Comparison of ENCODE assay signal across 14 mouse cellular contexts in genomic region chr12:104584408-104584807, GRCm38 (mm10).
DNase-seq lines count a peak whose midpoint lies in the region; ATAC-seq and TF ChIP-seq lines count a peak whose summit lies in the region.
"Had no signal": no experiment of that assay in that cellular context is flagged by ENCODE, and none has a peak within 500 bp of the region (broad histone marks: within the 10 kb centered on the region; RNA-seq: fewer than 3 reads in every experiment).

No protein-coding gene starts in this region.

- H3K36me3 ChIP-seq in heart, embryonic 15.5 days: no peaks in the 10 kb centered on the region
- no peaks in the 10 kb centered on the region for H3K36me3 ChIP-seq in lung, postnatal 0 days (ENCODE audit: insufficient read depth, low read length)
- H3K36me3 ChIP-seq in hindbrain, embryonic 16.5 days (ENCODE audit: control insufficient read depth, insufficient read depth, low read length): no peaks in the 10 kb centered on the region
- no peaks in the 10 kb centered on the region for H3K36me3 ChIP-seq in stomach, embryonic 14.5 days (ENCODE audit: control insufficient read depth, insufficient read depth, low read length)
- H3K36me3 ChIP-seq: neural tube, embryonic 12.5 days had no signal

- TF ChIP-seq CTCF in lung, postnatal 0 days (IDR thresholded peaks at IDR 0.05): no peak

- no peaks in the 10 kb centered on the region for H3K9me3 ChIP-seq in heart, embryonic 15.5 days (replicated peaks)
- H3K9me3 ChIP-seq in lung, postnatal 0 days (ENCODE audit: low read length): no peaks in the 10 kb centered on the region
- no peaks in the 10 kb centered on the region for H3K9me3 ChIP-seq in hindbrain, embryonic 16.5 days (ENCODE audit: control insufficient read depth, low read length)
- H3K9me3 ChIP-seq in stomach, embryonic 14.5 days (ENCODE audit: control insufficient read depth, low read depth, low read length): no peaks in the 10 kb centered on the region
- H3K9me3 ChIP-seq: neural tube, embryonic 12.5 days had no signal

- no peak for DNase-seq in heart, postnatal 25 days (ENCODE audit: low spot score)
- DNase-seq in lung, postnatal 0 days (ENCODE audit: low spot score): no peak
- DNase-seq in lung, postnatal 10 days: no peak
- DNase-seq in adrenal gland, adult 8-10 months: no peak
- DNase-seq: cerebellum, adult 9-11 months; gastrocnemius, postnatal 25 days; kidney, postnatal 36 days; lung, postnatal 4 days; thymus, adult 2 months had no signal

- no peaks in the 10 kb centered on the region for H3K4me1 ChIP-seq in heart, embryonic 15.5 days (replicated peaks)
- H3K4me1 ChIP-seq in lung, postnatal 0 days (ENCODE audit: insufficient read depth, low read depth, low read length): no peaks in the 10 kb centered on the region
- no peaks in the 10 kb centered on the region for H3K4me1 ChIP-seq in hindbrain, embryonic 16.5 days (ENCODE audit: control insufficient read depth, insufficient read depth, low read depth, low read length)
- no peaks in the 10 kb centered on the region for H3K4me1 ChIP-seq in stomach, embryonic 14.5 days (ENCODE audit: control insufficient read depth, insufficient read depth, low read length)
- H3K4me1 ChIP-seq: neural tube, embryonic 12.5 days had no signal

- intact Hi-C loops in heart, postnatal 25 days (cut with DNase I): no loop called here

- ATAC-seq in heart, embryonic 15.5 days (replicated peaks; ENCODE audit: insufficient number of reproducible peaks, insufficient read depth, low FRiP score, low read depth): no peak
- no peak for ATAC-seq in lung, postnatal 0 days
- no peak for ATAC-seq in hindbrain, embryonic 16.5 days
- ATAC-seq in stomach, embryonic 14.5 days (ENCODE audit: insufficient number of reproducible peaks, insufficient read depth, low FRiP score, low read depth): no peak
- no peak for ATAC-seq in megakaryocyte-erythroid progenitor cell, adult 5-6 weeks (replicated peaks; ENCODE audit: low FRiP score, low TSS enrichment, poor library complexity, severe bottlenecking)

- 54% methylated on average over 9 of the region's 9 CpGs for WGBS in heart, embryonic 15.5 days
- WGBS in lung, postnatal 0 days: 42% methylated on average over 9 of the region's 9 CpGs
- WGBS in hindbrain, embryonic 16.5 days: 76% methylated on average over 9 of the region's 9 CpGs
- WGBS in stomach, embryonic 14.5 days: 55% methylated on average over 9 of the region's 9 CpGs

- H3K27me3 ChIP-seq in heart, embryonic 15.5 days: peaks cover 42% of the 10 kb centered on the region
- no peaks in the 10 kb centered on the region for H3K27me3 ChIP-seq in lung, postnatal 0 days (replicated peaks; ENCODE audit: insufficient read depth, low read length)
- H3K27me3 ChIP-seq in hindbrain, embryonic 16.5 days (replicated peaks; ENCODE audit: control insufficient read depth, insufficient read depth, low read length): no peaks in the 10 kb centered on the region
- H3K27me3 ChIP-seq in stomach, embryonic 14.5 days (ENCODE audit: control insufficient read depth, insufficient read depth, low read length): no peaks in the 10 kb centered on the region
- H3K27me3 ChIP-seq: neural tube, embryonic 12.5 days had no signal

- no peak overlapping the region for H3K9ac ChIP-seq in heart, embryonic 15.5 days
- no peak overlapping the region for H3K9ac ChIP-seq in lung, postnatal 0 days (replicated peaks; ENCODE audit: low read depth)
- H3K9ac ChIP-seq in hindbrain, embryonic 16.5 days (ENCODE audit: low read depth, low read length): no peak overlapping the region
- no peak overlapping the region for H3K9ac ChIP-seq in stomach, embryonic 14.5 days (replicated peaks; ENCODE audit: low read depth, low read length)
- H3K9ac ChIP-seq: neural tube, embryonic 12.5 days had no signal

- TF ChIP-seq EP300 in lung, postnatal 0 days (IDR thresholded peaks at IDR 0.05): no peak

- peak overlapping the region; percentile 25; the same call in 1 of the 2 replicates for H3K4me2 ChIP-seq in heart, embryonic 15.5 days
- peak overlapping the region; percentile 32; the same call in 1 of the 2 replicates for H3K4me2 ChIP-seq in lung, postnatal 0 days (replicated peaks; ENCODE audit: low read depth, low read length)
- peak overlapping the region; percentile 2 for H3K4me2 ChIP-seq in hindbrain, embryonic 16.5 days (ENCODE audit: low read length)
- H3K4me2 ChIP-seq in stomach, embryonic 14.5 days (replicated peaks; ENCODE audit: low read depth, low read length): 0 out of 2 replicates have a peak overlapping the region, but pooled peaks have one; percentile 10
- H3K4me2 ChIP-seq: neural tube, embryonic 12.5 days had no signal

- 0 out of 2 replicates have a peak overlapping the region, but pooled peaks have one; percentile 7 for H3K4me3 ChIP-seq in heart, embryonic 15.5 days
- H3K4me3 ChIP-seq in lung, postnatal 0 days (ENCODE audit: low read depth, low read length): no peak overlapping the region
- no peak overlapping the region for H3K4me3 ChIP-seq in hindbrain, embryonic 16.5 days (ENCODE audit: low read length)
- H3K4me3 ChIP-seq in stomach, embryonic 14.5 days (ENCODE audit: low read depth, low read length): 0 out of 2 replicates have a peak overlapping the region, but pooled peaks have one; percentile 2
- H3K4me3 ChIP-seq: neural tube, embryonic 12.5 days had no signal

- H3K27ac ChIP-seq in heart, embryonic 15.5 days: no peak overlapping the region
- H3K27ac ChIP-seq in lung, postnatal 0 days (ENCODE audit: low read length): no peak overlapping the region
- no peak overlapping the region for H3K27ac ChIP-seq in hindbrain, embryonic 16.5 days (ENCODE audit: low read depth, low read length)
- no peak overlapping the region for H3K27ac ChIP-seq in stomach, embryonic 14.5 days (ENCODE audit: low read length)
- H3K27ac ChIP-seq: neural tube, embryonic 12.5 days had no signal

Comparison
In these comparisons a context has a peak if more than half of its experiments do, and no peak if none do; other contexts are left out.
1. H3K4me3 ChIP-seq: peak in heart, embryonic 15.5 days (single experiment) and stomach, embryonic 14.5 days (single experiment); none in lung, postnatal 0 days (single experiment) and hindbrain, embryonic 16.5 days (single experiment).
2. Peak in every context shown above with its lines, with median percentiles within 50 percentile points of each other: H3K4me2 ChIP-seq.